Mouse (Mus musculus) spleen, adult 2 months (tissue): Measurements from ENCODE around the gene Catsper3.

Experiments
- CTCF ChIP-seq: fragments of 200-500 bp; IDR thresholded peaks from 2 replicates; pipeline ENCODE4 v1.5.1; 2011; ENCODE audit warnings: mild to moderate bottlenecking, inconsistent platforms; ENCODE audit not compliant: insufficient read depth, insufficient read length, insufficient replicate concordance; ENCODE audit errors: extremely low read depth
- POLR2A ChIP-seq: fragments of 200-500 bp; IDR thresholded peaks from 2 replicates; pipeline ENCODE4 v1.6.1; 2011; ENCODE audit warnings: low read depth, low read length, inconsistent platforms

GRCm38 (mm10) chr13:55855793-55856192, 71.4 kb downstream of the Catsper3 start:
- no peak for TF ChIP-seq CTCF
- TF ChIP-seq POLR2A, result no peak
